Mouse (Mus musculus) embryo, embryonic 10.5 days (tissue): ENCODE data around the gene Cbs.

Experiments
- DNase-seq: peaks from one replicate; pipeline ENCODE4 v3.0.0-alpha.2; 2015; ENCODE audit warnings: low spot score

The Cbs gene

DNA sequence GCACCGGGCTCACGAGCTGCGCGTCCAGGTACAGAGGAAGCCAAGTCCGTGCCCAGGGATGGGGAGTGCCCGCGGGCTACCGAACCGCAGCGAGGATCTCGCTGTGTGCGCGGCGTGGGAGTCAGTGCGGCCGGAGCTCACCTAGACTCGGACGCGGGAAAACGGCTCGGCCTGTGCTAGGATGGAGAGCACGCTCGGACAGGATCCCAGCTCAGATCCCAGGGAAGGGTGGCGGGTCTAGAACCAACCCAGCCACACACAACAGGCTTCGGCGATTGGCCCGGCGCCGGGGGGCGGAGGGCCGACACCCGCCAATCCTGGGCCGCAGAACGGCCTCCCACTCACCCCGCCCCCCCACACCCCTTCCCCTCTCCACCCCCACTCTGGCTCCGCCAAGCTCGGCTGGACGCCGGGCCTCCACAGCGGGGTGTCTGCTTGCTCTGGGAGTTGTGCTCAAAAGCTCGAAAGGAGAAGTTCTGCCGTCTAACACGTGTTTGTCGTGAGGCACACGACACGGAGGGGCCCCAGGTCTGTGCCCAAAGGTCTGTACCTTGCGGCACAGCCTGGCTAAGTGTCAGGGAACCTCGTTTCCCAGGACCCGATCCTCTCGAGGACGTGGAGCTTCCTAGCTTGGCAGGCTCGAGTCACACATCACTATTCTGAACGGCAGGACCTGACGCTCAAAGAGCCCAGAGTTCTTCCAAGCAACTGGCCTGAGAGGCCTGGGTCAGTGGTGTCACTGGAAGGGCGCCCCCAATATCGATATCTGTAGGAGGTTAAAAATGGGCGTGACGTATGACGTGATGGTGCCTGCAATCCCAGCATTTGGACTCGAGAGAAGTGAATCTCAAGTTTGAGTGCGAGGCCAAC, at the start of gene Cbs:
Gene Cbs, minus strand, starts transcription at position 297 of the 870 bp plus-strand sequence.
- peak; percentile 79 for DNase-seq

DNA sequence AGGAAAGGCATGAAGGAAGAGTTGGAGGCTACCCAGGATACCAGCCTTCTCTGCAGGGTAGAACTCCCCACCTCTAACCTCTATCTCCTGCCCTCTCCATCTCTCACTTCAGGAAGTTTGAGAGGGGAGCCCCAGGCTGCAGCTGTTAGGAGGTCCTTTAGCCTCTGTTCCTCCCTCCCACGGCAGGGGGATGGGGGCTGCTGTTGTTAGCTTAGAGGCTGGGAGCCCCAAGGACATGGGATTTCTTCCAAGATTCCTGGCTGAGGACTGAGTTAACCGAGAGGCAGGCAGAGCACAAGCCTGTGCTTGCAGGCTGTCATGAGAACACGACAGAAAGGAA, 49.2 kb upstream of the Cbs start:
- no peak for DNase-seq

DNA sequence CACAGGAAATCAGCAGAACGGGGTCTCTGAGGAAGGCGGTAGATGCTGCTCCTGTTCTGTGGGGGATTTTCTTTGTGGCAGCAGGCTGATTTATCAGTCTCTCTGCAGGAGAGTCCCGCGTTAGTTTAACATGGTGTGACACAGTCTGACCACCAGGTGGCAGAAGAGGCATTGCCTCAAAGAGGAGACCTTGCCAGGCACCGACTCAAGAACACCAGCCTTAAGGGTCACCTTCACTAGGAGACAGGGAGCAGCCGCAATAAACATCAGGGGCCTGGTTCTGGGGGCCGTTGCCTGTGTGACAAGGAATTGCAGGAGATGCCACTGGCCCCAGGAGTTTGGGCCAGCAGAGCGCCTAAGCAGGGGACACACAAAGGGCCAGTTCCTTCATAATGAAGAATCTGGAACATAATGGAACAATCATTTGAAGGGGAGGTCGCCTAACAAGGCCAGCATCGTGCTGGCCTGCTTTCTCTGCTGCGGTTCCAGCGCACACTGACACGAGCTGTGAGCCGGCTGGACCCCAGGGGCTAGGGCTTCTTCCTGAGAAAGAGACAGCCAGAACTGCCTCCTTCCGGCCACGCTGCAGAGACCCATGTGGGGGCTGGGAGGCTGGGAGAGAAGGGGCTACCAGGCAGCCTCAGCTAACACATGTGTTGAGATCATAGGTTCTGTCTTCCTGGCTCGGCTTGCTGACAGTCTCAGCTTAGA, 48.6 kb upstream of the Cbs start:
- DNase-seq = peak; percentile 95

DNA sequence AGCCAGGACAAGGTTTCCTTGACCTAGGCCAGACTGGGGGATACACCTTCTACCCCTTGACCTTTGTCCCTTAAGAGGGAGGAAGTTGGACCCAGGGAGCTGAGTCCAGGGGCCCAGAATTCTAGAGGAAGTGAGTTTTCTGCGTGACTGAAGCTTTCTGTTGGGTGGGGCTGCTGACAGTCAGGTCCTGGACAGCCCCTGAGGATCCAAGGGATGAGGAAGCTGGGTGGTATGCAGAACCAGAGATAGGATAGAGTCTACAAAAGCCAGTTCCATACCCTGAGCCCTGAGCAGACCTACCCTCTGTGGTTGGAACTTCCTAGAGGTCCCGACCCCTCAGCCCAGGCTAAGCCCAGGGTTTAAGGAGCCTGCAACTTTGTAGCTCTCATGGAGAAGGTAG, 43.4 kb upstream of the Cbs start:
- no peak for DNase-seq

DNA sequence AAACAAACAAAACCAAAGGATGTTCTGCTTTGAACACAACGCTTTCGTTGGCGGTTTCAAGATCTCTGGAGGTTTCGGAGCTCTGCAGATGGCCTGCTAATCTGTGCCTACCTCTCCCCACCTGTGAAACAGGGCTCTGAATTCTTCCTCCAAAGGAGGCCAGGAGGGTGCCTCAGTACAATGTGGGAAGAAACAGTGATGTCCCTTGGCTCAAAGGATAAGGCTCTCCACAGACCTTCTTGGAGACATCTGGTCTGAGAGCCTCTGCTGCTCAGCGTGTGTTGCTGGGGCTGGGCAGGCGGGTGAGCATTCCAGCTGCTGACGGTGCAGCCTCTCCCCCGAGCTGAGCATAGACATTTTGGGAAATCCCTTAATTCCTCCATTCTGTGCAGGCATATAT, 40.5 kb upstream of the Cbs start, which contains the start of gene Cryaa:
Gene Cryaa, plus strand, starts transcription at position 301 of the 400 bp plus-strand sequence.
- DNase-seq = no peak

DNA sequence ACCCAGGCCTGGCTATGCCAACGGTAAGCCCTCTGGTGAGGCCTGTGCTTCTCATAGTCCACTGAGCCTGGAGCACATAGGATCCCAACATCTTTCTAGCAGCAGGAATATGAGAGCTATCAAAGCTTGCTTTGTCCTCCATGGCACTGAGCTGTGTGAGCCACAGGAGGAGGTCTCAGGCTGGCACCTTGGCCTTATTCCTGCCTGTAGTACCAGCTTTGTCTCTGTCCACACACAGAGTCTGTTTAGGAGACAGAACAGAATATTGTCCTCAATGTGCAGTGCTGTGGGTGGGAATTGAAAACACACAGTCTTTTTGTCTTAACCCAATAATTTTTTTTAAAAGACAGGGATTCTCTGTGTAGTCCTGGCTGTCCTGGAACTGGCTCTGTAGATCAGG, 37.4 kb upstream of the Cbs start:
- no peak for DNase-seq

DNA sequence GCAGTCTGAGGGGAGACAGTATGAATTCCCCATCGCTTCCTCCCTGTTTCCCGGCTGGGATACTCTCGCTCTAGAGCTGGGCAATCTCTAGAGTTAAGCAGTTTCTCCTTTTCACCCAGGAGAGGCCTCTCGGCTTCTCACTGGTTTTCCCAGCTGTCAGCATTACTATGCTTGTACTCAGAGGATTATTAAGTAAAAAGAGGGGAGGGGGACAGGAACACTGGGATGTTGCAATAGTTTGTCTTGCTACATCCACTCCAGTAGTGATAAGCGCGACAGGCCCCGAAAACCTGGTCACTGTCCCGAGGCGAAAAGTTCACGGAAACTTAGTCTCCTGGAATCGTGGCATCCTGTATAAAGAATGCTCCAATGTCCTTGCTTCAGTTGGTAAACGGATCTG, 35.2 kb upstream of the Cbs start:
- DNase-seq = no peak

DNA sequence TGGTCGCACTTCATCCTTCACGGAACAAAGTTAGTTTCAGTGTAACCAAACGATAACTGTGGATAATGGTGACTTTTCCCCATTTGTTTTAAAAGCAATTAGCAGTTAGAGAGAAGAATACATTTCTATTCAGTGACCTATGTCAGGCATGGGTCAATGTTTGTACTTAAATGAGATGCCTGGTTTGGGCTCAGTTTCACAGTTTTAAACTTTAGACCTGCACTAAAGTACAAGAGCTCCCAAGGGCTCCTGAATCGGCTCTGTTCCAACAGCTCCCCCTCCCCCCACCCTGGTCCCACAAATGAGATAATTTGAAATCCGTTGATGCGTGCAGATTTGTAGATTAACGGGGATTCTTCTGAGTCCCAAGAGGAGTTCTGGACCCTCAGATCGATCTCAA, 34.7 kb upstream of the Cbs start:
- no peak for DNase-seq

DNA sequence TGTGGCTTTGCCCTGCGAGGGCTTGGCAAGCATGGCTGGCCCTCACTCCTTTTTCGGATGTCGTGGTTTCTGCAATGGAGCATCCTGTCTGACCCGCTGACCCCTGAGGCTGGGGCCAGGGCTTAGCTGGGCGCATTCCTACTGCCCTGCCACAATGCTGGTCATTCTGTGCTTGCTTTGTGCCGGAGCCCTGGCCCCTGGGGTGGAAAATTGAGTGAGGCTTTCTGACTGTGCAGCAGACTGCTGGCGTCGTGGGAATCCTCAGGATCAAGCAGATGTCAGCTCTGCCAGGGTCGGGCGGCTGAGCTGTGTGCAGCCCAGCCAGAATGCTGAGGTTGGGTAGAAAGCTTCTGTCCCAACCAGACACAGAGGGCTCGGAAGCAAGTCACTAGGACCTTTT, 33.1 kb upstream of the Cbs start:
- DNase-seq = peak; percentile 76

DNA sequence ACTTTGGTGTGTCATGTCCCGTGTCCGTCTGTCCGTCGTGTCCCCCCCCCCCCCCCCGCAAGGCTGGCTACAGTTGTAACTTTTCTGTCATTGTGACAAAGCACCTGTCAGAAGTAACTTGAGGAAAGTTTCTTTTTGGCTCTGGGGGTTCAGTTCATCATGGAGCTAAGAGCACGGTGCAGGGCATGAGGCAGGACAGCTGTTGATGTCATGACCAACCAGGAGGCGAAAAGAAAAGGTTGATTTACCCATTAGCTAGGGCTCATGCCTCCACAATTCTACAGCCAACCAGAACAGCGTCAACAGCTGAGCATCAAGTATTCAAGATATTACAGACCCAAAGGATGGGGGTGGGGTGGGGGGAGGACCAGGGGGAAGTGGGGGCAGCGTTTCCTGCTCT, 31.3 kb upstream of the Cbs start:
- no peak for DNase-seq

DNA sequence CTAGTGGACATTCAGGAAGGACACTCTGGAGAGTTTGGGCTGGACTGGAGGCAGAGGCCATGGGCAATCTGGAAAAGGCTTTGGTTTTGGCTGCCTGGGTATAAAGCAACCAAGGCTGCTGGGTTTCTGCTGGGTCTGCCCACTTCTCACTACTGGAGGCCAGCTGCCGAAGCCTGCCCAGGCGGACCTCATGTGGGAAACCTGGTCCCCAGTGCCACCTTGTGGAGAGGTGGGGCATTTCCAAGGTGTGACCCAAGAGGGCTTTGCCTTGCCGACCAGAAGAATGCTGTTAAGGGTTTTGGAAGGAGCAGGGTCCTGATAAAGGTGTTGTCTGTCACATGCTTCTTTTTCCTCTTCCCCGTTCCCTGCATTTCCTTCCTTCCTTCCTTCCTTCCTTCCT, 27.7 kb upstream of the Cbs start:
- peak; percentile 88 for DNase-seq

DNA sequence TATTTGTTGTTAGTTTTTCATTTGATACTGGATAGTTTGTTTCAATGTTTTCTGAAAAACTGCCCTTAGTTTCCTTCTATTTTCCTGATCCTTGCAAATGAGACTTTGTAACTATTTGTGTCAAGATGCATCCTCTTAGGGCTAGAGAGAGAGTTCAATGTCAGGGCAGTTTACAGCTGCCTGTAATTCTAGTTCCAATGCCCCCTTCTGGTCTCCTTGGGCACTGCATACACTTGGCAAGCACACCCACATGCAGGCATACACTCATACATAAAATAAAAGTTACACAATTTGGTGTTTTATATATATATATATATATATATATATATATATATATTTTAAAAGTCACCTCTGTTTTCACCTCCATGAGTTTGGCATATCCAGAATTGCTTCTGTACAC, 25.8 kb upstream of the Cbs start:
- no peak for DNase-seq

DNA sequence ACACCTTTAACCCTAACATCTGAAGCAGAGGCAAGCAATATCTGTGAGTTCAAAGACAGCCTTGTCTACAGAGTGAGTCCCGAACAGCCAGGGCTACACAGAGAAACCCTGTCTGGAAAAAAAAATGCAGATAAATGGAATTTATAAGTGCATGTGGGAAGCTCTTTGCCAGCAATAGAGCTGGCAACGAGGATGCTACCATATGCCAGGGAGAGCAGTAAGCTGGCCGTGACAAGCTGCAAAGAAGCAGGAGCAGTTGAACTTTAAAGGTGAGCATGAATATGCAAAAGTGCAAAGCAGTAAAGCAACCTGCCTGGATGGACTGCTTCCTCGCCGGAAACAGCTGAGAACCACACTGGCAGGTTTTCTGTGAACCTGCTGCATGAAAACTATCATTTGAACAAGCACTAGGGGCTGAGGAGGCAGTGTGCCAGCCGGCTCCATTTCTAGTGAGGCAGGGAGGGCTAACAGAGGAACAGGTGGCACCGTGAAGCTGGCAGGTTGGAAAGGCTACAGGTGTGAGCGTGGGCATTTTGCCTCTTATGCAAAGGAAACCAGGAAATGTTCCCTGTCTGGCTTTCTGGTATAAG, 23.7 kb upstream of the Cbs start:
- no peak for DNase-seq

DNA sequence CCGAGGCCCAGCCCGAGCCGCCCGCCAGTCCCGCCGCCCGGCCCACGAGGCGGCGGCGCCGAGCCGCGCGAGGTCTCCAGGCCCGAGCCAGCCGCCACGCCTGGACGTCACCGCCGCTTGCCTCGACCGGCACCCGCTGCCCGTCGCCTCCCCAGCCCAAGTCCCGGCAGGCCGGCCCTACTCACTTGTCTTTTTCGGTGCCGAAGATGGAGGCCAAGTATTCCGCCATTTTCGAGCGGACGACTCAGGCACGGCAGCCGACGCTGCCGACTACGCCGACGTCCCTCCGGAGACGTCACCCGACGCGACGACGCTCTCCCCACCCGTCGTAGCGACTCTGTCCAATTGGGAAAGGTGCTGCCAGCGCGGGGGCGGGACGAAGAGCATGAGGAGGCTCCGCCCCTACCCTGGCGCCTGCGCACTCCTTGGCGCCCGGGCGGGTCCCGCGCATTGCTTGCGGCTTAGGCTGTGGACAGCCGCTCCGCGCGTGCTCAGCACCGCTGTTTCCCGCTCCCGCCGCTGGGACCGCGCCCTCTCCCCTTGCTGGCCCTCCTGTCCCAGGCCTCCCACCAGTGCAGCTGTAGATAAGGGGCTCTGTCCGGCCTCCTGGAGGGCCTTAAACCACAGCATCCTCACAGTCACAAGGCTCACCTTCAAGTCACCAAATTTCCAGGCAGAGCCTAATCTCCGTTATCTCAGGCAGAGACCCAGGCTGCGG, 21.6 kb upstream of the Cbs start, which contains the start of gene U2af1:
Gene U2af1, minus strand, starts transcription at position 425 of the 718 bp plus-strand sequence.
- peak; percentile 99 for DNase-seq

DNA sequence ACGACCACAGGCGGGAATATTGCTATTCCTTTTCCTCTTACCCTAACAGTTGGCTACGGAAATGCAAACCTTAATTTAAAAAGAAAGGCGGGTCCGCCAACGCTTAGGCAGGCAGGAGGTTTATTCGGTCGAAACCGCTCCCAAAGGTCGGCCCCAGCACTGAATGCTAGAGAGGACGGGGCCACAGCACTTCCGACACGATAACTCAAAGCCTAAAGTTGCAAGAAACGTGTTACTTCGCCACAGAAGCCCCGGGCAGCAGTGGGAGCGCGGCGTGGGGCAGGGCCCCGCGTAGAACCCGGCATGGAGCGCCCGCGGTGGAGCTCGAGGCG, 21.1 kb upstream of the Cbs start:
- DNase-seq = no peak

DNA sequence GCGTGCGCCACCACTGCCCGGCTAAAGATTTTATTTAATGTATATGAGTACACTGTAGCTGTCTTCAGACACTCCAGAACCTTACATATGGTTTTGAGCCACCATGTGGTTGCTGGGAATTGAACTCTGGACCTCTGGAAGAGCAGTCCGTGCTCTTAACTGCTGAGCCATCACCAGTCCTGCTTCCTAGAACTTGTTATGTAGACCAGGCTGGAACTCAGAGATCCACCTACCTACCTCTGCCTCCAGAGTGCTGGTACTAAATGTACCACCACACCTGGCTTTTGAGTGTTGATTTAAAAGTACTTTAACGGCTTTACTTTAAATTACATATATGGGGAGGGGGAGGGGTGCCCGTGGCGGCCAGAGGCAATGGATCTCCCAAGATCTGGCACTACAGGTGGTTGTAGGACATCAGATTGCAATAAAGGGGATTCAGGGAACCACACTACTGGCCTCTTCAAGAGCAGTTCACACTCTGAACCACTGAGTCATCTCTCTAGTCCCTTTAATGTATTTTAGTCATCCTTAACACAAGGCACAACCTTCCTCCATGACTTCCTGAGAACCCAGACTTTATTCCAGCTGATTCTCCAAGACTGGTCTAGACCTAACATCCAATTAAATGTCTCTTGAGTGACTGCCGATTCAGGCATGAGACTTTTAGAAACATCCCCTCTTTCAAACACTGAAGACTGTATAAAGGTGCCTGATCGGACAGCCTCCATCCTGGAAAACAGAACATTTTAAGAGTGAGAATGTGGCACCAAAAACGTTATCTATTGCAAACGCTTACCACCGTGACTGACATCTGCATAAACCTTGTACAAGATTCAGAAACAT, 20.3 kb upstream of the Cbs start:
- DNase-seq = no peak

DNA sequence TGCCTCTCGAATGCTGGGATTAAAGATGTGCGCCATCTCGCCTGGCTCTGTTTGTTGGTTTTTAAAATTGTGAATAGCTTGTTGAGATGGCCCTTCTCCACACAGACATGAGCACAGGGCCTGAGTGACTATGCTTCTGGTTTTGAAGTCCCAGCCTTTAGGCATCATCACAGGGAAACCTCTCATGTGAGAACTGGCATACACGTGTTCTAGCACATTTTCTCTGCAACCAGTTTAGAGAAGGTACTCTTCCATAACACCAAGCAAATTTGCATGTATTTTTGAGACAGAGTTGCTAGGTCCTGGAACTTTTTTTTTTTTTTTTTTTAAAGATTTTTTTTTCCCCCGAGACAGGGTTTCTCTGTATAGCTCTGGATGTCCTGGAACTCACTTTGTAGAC, 19.6 kb upstream of the Cbs start:
- no peak for DNase-seq

DNA sequence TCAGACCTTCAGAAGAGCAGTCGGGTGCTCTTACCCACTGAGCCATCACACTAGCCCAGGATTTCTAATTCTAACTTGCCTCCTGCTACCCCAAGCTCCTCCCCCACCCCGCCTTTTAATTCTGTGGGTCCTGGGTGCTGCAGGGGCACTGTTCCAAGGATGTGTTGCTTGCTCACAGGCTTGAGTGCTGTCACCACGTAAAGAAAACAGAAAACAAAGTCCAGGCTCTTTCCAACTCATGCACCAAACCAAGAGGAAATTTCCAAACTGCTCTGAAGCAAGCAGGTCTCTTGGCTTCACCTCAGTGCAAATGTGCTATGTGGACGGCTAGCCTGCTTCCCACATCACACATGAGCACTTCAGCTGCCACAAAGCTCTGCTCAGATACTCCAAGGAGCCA, 18.3 kb upstream of the Cbs start:
- DNase-seq = no peak

DNA sequence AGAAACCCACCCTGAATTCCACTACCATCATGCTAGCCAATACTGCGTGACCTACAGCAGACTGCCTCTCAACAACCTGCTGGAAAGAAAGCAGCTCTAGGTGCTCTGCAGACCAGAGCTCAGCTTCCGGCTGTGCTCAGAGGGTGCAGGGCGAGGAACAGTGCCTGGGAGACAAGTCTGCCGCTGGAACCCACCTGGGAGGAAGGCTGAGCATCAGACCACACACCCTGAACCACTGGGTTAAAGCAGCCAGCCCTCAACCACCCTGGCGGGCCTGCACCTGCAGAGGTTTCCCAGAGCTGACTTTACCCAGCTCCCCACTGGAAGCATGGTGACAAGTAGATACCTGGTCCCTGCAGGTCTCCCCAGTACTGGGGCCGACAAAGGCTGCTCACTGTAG, 16.2 kb upstream of the Cbs start:
- DNase-seq = no peak

DNA sequence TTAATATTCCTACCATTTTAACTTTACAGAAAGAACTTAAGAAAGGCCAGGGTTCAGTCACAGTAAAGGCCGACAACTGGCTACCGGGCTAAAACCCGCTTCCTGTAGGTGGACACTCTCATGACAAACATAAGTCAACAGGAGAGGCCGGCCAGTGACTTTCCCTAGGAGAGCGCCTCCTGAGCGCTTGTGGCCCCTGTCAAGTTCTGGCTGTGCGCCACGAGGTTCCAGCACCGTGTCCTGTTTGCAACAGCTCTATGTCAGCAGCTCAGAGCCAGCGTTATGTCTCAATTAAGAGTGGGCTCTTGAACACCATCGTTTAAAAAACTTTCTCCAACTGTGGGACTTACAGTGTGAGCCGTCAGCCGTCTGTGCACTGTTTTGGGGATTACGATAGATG, 15.1 kb upstream of the Cbs start:
- no peak for DNase-seq

DNA sequence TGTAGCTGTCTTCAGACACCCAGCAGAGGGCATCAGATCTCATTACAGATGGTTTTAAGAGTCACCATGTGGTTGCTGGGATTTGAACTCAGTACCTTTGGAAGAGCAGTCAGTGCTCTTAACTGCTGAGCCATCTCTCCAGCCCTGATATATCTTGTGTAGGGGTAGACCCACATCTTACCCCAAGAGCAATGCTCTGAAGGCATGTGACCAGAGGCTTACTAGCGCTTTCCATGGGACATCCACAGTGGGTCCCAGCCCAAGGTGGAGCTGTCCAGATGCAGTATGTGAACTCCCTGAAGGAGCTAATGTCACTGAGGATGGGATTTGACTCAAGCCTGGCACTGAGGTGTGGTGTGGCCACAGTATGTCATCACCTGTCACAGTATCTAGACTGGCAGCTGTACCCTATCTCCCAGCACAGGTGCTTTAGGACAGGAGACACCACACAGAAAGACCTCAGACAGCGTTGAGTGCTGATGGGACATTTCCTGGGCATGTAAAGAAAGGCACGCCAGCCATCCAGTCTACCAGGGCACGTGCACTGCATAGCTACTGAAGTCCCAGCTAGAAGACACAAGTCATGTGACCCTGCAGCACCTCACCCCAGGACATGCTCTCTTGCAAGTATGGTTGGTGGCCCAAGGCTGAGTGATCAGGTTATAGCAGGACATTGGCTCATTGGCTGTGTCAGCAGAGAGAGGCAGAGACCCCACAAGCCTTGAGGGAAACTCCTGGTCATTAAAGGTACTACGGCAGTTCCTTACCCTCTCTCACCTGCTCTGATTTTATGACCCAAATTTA, 9.4 kb upstream of the Cbs start:
- no peak for DNase-seq
